Mouse (Mus musculus) testis, adult 2 months (tissue): ENCODE measurements around the gene Impdh1.

Experiments
- CTCF ChIP-seq: fragments of 200-500 bp; IDR thresholded peaks from 2 replicates; pipeline ENCODE4 v1.5.1; 2012; ENCODE audit warnings: low read depth, mild to moderate bottlenecking, inconsistent platforms, low read length, moderate library complexity; ENCODE audit not compliant: control insufficient read depth, insufficient read depth, insufficient replicate concordance
- POLR2A ChIP-seq: fragments of 200-500 bp; IDR thresholded peaks from 2 replicates; pipeline ENCODE4 v1.6.1; 2012; ENCODE audit warnings: low read depth, mild to moderate bottlenecking, inconsistent platforms, low read length, moderate library complexity; ENCODE audit not compliant: control insufficient read depth

DNA sequence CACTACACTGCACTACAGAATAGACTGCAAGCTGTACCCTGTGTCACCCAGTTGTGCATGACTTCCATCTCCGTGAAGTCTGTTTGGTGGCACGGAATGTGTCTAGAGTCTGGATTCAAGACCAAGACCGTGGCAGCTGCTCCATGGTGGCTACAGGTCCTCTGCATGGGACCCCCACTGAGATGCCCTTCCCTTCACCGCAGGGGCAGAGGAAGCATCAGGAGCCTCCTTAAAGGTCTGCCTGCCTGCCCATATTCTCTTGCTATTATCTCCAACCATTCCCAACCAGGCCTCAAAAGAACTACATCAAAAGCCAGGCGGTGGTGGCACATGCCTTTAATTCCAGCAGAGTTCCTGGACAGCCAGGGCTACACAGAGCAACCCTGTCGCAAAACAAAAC, 14.2 kb upstream of the Impdh1 start:
- TF ChIP-seq CTCF, result no peak
- TF ChIP-seq POLR2A, result no peak
